Mouse (Mus musculus): ENCODE data around the gene Lcmt1.

The Lcmt1 gene

GRCm38 (mm10) chr7:123399286-123399685 is 29.7 kb downstream of the Lcmt1 start:
- DNase-seq (ENCODE audit: low spot score in 2 of 2), result no peak

- no peak for DNase-seq (ENCODE audit: low spot score in 2 of 2)
Measured at GRCm38 (mm10) chr7:123401121-123401520, 31.5 kb downstream of the Lcmt1 start.

DNA sequence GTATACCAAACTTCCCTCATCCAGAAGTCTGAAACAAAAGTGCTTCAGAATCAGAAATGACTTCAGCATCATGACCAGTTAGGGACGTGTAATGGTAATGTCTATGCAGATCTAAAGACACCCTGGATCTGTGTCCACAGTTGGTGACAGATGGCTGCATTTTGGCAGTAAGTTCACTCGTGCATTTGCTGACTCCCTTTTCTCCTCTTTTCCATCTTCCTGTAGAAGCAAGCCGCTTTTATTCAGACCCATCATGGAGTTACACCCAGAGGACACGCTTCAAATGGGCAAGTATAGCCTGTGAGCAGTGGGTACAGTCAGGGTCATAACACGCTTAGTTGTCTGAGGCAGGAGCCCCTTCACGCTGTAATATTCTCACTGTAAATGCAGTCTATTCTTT is 34.6 kb downstream of the Lcmt1 start:
- no peak for DNase-seq (ENCODE audit: low spot score in 2 of 2)

DNA sequence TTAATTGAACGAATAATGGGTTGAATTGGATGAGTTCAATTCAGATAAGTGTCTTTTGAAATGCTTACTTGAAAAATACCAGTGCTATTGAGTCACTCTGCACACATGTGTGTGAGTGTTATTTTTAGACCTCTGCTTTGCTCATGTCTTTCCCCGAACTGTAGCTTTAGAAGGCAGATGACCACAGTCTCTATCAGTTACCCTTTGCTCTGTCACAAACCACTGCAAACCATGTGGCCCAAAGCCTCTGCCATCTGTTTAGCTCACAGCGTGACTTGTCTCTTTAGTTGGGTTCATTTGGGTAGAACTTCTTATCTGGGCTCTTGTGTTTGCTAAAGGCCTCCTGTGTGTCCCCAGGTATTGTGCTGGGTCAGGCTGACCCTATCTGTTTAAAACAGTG is 36.0 kb downstream of the Lcmt1 start:
- no peak for DNase-seq (ENCODE audit: low spot score in 2 of 2)

DNA sequence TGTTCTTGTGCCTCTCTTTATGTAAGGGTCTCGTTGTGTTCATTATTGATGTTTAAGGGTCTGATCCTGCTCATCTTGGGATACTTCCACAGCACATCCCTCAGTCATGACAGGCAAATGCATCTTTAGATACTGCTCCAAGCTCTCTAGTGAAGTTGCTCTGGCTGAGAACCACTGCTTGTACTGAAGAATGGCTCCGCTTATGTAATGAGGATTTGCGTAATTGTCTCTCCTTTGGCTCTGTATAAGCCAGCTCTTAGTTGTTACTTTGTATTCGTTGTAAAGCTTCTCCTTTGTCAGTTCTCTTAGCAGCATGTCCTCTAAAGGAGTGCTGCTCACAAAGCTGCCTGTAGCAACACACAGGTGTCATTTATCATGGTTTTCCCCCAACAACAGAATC is 37.4 kb downstream of the Lcmt1 start:
- DNase-seq (ENCODE audit: low spot score in 2 of 2), result no peak

DNA sequence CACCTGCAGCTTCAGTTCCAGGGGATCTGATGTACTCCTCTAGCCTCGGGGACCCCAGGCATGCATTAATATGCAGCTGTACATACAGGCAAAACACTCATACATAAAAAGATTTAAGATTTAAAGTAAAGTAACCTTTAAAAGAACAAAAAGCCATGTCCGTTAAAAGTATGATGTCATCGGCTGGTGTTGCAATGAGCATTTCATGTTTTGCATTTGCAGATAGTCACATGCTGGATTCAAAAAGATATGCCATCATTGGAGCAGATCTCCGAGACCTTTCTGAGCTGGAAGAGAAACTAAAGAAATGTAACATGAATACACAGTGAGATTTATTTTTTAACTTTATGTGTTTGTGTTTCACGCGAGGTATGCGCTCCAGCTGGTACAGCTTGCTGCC is 40.9 kb downstream of the Lcmt1 start:
- no peak for DNase-seq (ENCODE audit: low spot score in 2 of 2)

- no peak for DNase-seq (ENCODE audit: low spot score in 2 of 2)
Measured at GRCm38 (mm10) chr7:123411109-123411508, 41.5 kb downstream of the Lcmt1 start.

- no peak for DNase-seq (ENCODE audit: low spot score in 2 of 2)
Measured at GRCm38 (mm10) chr7:123412143-123412542, 42.6 kb downstream of the Lcmt1 start.

DNA sequence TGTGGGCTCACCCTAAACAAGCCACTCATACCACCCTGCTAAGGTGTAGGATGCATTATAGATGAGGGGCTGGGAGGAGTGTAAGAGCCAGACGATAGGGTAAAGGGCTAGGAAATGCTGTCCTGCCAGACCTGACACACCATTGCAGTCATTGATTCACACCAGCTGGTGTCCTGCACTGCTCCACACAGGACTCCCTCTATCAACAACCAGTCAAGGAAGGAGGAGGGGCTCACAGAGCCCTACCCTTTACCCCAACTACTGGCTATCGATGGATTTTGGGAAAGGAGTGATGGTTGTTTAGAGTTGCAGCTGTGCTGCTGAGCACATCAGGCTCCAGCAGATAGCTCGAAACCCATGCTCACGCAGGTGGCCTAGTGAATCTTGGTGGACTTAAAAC is 47.2 kb downstream of the Lcmt1 start:
- DNase-seq (ENCODE audit: low spot score in 2 of 2), result no peak

GRCm38 (mm10) chr7:123417661-123418060 is 48.1 kb downstream of the Lcmt1 start:
- no peak for DNase-seq (ENCODE audit: low spot score in 2 of 2)

GRCm38 (mm10) chr7:123419984-123420383 is 50.4 kb downstream of the Lcmt1 start:
- no peak for DNase-seq (ENCODE audit: low spot score in 2 of 2)

DNA sequence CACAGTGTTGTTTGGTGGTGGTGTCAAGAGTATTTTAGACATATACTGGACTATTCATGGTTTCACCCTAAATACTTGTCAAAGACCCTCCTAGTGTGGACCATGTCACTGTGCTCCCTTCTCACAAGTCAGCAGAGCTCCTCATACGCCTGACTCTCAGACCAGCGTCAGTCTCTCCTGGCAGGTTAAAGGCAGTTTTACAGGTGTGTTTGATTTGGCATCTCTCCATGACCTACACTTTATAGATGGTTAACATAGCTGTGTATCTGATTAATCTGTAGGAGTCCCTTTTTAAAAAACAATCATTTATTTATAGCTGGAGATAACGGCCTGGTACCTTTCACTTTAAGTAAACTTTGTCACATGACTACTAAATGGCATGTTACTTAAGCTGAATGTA is 52.4 kb downstream of the Lcmt1 start:
- DNase-seq (ENCODE audit: low spot score in 2 of 2), result no peak

DNA sequence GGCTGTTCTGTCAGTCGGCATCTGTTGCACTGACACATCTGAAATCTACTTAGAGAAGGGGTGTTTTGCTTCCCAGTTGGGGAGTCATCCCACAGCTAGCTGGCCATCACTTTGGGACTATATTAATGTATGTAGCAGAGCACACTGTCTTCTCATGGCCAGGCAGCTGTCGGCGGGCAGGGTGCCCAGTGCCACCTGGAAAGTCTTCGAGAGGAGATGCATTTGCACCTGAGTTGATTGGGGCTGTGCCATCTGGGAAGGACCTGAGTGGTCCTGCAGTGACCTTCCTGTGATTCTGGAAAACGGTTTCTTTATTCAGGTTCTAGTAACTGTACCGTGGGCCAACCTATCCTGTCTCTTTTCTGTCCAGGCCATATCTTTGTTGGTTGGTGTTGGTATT is 54.7 kb downstream of the Lcmt1 start:
- no peak for DNase-seq (ENCODE audit: low spot score in 2 of 2)

DNA sequence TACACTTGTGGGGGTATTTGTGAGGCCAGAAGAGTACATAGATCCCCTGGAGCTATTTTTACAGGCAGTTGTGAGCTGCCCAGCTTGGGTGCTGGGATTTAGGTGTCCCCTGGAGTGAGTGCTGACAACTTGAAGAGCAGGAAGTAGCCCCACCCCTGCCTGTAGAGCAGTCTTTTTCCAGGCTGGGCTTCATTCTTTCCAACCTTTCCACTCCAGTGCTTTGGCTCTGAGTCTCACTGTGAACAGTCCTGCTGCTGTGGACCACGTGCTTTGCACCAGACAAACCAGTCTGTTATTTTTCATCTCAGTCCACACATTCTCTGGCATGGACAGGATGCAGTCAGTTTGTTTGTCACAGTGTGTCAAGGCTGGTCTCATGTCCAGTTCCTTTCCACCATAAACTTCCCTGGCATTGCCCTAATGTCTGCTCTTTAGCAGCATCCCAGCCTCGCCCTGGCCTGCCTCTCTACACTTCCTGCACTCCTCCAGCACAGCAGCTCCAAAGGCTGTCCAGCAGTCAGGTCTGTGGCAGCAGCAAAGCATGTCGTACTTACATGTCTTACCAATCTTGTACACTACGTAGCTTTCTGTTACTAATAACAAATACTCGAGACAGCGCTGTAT is 55.7 kb downstream of the Lcmt1 start:
- DNase-seq (ENCODE audit: low spot score in 2 of 2), result no peak

- DNase-seq (ENCODE audit: low spot score in 2 of 2), result peak; percentile 13 to 19
Measured at GRCm38 (mm10) chr7:123429624-123430410, 60.2 kb downstream of the Lcmt1 start.

- DNase-seq (ENCODE audit: low spot score in 2 of 2), result no peak
Measured at GRCm38 (mm10) chr7:123430411-123430705, 60.8 kb downstream of the Lcmt1 start.

DNA sequence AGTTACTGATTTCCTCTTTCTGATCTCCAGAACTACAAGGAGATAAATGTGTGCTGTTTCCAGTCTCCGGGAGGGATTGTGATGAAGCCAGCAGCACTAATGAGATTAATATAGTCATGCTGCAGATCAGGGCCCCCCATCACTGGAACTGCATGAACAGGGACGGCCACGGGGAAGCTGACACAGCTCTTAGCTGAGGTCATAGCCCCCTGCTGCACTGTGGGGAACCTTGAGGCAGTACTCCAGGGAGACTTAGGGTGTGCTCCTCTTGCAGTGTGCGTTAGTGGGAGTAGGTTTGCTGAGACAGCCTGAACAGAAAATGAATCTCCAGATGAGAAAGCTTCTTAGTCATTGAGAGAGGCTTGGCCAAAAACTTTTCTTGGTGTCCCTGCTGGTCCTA is 61.6 kb downstream of the Lcmt1 start:
- no peak for DNase-seq (ENCODE audit: low spot score in 2 of 2)

DNA sequence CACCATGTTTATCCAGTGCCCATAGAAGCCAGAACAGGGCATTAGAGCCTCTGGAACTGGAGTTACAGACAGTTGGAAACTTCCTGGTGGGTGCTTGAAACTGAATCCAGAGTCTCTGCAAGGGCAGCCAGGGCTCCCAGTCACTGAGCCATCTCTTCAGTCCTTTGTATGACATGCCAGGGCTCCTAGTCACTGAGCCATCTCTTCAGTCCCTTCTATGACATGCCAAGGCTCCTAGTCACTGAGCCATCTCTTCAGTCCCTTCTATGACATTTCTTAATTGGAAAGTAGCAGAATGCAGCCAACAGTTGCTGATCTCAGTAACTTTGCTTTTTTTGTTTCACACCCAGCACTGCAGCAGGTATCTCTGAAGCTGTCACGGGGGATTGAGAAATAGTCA is 72.5 kb downstream of the Lcmt1 start:
- no peak for DNase-seq (ENCODE audit: low spot score in 2 of 2)

DNA sequence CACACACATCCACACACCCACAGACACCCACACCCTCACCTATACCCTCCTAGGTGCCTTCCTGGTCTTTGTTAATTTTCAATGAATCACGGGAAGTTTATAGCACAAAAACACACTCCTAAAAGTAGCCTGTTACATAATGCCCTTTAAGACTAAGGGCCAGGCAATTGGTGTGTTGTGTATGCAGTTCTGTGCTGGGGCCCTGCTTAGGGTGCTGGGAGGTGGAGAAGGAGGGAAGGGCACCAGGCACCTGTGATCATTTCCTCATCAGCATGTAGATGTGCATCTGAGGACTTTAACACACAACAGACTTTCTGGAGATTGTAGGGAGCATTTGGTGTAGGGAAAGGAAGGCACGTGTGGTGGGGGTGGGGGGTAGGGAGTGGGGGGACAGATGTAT is 79.2 kb downstream of the Lcmt1 start:
- no peak for DNase-seq (ENCODE audit: low spot score in 2 of 2)

- DNase-seq (ENCODE audit: low spot score in 2 of 2), result no peak
Measured at GRCm38 (mm10) chr7:123449676-123450075, 80.1 kb downstream of the Lcmt1 start.

DNA sequence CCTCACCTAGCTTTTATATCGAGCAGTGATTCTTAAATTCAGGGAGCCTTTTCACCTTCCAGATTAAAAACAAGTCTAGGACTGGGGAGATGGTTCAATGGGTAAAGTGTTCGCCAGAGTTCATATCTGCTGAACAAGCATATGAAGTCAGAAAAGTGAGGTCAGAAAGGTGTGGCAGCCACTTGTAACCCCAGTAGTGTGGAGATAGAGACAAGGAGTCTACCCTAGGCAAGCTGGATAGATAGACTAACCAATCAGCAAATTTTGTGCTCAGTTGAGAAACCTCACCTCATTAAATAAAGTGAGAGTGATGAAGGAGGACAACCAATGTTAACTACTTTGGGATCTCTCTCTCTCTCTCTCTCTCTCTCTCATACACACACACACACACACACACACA is 80.9 kb downstream of the Lcmt1 start:
- no peak for DNase-seq (ENCODE audit: low spot score in 2 of 2)

DNA sequence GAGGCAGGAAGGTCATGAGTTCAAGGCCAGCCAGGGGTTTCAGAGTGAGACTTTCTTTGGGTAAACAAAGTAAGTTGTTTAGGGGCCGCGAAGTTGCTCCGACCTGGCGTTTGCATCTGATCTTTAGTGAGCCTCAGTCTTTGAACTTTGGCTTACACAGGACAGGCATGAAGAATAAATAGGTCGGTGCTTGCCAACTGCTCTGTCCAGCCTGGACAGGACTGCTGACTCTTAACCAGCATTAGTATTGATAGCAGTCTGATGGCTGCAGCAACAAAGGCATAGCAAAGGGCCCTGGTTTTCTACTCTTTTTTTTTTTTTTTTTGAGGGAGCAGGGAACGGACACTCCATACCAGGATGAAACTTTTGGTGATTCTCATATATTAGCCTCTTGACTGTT is 83.0 kb downstream of the Lcmt1 start:
- DNase-seq (ENCODE audit: low spot score in 2 of 2), result no peak

- no peak for DNase-seq (ENCODE audit: low spot score in 2 of 2)
Measured at GRCm38 (mm10) chr7:123453066-123453465, 83.5 kb downstream of the Lcmt1 start.

GRCm38 (mm10) chr7:123455088-123455487 is 85.5 kb downstream of the Lcmt1 start:
- no peak for DNase-seq (ENCODE audit: low spot score in 2 of 2)
